Mouse (Mus musculus): ENCODE results near the gene Pcyox1. TPM values are rescaled to one million over a fixed set of nuclear protein-coding genes. Genes with fewer than 3 reads are reported as not detected.
A peak's percentile ranks its signal among the peaks of the same experiment; 100 is the strongest.

Pcyox1 gene
- polyA plus RNA-seq, 1 experiment from 2014 or later: 87.9 TPM

DNA sequence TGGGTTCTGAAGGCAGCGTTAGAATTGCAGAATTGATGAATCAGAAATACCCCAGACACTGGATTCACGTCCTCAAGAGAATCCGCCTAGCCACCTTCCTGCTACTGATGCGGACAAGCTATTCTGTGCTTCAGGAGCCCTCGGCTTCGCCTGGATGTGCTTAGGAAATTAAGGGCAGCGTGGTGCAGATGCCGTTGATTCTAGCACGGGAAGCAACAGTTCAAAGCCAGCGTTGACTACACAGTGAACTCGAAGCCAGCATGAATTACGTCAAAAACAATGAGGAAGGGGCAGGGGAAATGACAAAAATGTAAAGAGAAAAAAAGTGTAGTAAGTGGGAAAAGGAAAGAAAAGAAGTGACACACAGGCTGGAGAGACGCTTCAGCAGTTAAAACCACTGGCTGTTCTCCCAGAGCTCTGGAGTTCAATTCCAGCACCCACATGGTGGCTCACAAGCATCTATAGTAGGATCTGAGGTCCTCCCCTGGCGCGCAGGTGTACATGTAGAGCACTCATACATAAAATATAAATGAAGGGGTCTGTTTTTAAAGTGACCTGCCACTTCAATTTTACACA lies 26.1 kb downstream of the Pcyox1 start, which contains the start of gene Snrpg:
Gene Snrpg, plus strand, starts transcription at position 541 of the 576 bp plus-strand sequence.
- no peaks in the 10 kb centered on the region for H3K9me3 ChIP-seq (replicated peaks)
- peak within 1 kb of the TSS; percentile 96 for H3K4me3 ChIP-seq
- no peaks in the 10 kb centered on the region for H3K27me3 ChIP-seq (ENCODE audit: low read depth, poor library complexity, severe bottlenecking)
- DNase-seq (ENCODE audit: low spot score): no peak
- 19% methylated on average over 15 of the region's 15 CpGs for WGBS
- H3K4me1 ChIP-seq: peaks cover 40% of the 10 kb centered on the region
- H3K36me3 ChIP-seq: peaks cover 57% of the 10 kb centered on the region
- H3K27ac ChIP-seq (replicated peaks): peak within 1 kb of the TSS; percentile 94

GRCm38 (mm10) chr6:86370093-86370713 lies 26.8 kb downstream of the Pcyox1 start:
- peaks cover 51% of the 10 kb centered on the region for H3K36me3 ChIP-seq
- no peaks in the 10 kb centered on the region for H3K27me3 ChIP-seq (ENCODE audit: low read depth, poor library complexity, severe bottlenecking)
- DNase-seq (ENCODE audit: low spot score): no peak
- no peaks in the 10 kb centered on the region for H3K9me3 ChIP-seq (replicated peaks)
- peak overlapping the region; percentile 96 for H3K4me3 ChIP-seq
- peaks cover 41% of the 10 kb centered on the region for H3K4me1 ChIP-seq
- peak overlapping the region; percentile 94 for H3K27ac ChIP-seq (replicated peaks)
- 60% methylated on average over 3 of the region's 3 CpGs for WGBS

DNA sequence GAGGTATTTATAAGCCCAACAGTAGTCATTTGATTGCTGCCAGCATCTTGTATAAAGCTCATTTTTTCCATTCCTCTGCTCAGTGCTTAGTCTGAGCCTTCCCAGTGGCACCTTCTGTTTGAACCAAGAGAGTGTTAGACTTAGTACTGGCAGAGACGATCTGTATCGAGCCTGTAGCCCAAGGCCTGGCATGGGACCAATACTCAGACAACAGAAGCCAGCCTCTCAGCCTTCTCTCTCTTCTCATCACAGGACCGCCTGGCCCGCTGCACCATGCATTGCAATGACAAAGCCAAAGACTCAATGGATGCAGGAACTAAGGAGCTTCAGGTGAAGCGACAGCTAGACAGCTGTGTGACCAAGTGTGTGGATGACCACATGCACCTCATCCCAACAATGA lies 28.5 kb downstream of the Pcyox1 start:
- peaks cover 48% of the 10 kb centered on the region for H3K4me1 ChIP-seq
- WGBS: 92% methylated on average over 5 of the region's 5 CpGs
- no peaks in the 10 kb centered on the region for H3K9me3 ChIP-seq (replicated peaks)
- H3K27me3 ChIP-seq (ENCODE audit: low read depth, poor library complexity, severe bottlenecking): no peaks in the 10 kb centered on the region
- peaks cover 35% of the 10 kb centered on the region for H3K36me3 ChIP-seq
- H3K27ac ChIP-seq (replicated peaks): no peak overlapping the region
- no peak for DNase-seq (ENCODE audit: low spot score)
- H3K4me3 ChIP-seq: no peak overlapping the region

DNA sequence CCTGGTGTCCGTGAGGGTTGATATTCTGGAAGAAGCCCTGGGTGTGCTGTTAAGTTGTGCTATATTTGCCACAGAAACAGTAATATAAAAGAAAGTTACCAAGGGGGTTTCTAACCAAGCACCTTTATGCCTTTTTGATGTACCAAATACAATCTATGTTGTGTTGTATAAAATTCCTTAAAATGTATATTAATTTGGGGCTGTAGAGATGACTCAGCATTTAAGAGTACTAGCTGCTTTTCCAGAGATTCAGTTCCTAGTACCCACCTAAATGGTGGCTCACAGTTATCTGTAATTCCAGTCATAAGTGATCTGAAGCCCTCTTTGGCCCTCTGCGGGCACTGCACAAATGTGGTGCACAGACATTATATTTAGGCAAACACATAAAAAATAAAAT lies 30.1 kb downstream of the Pcyox1 start:
- Histone ChIP-seq H3K27me3 (ENCODE audit: low read depth, poor library complexity, severe bottlenecking) (no peaks in the 10 kb centered on the region), H3K9me3 (replicated peaks) (no peaks in the 10 kb centered on the region), H3K36me3 (peaks cover 31% of the 10 kb centered on the region), H3K4me3 (peak overlapping the region; percentile 84), H3K4me1 (peaks cover 32% of the 10 kb centered on the region), H3K27ac (replicated peaks) (peak overlapping the region; percentile 94; the same call in 1 of the 2 replicates)
- 87% methylated on average over 2 of the region's 2 CpGs for WGBS
- no peak for DNase-seq (ENCODE audit: low spot score)

DNA sequence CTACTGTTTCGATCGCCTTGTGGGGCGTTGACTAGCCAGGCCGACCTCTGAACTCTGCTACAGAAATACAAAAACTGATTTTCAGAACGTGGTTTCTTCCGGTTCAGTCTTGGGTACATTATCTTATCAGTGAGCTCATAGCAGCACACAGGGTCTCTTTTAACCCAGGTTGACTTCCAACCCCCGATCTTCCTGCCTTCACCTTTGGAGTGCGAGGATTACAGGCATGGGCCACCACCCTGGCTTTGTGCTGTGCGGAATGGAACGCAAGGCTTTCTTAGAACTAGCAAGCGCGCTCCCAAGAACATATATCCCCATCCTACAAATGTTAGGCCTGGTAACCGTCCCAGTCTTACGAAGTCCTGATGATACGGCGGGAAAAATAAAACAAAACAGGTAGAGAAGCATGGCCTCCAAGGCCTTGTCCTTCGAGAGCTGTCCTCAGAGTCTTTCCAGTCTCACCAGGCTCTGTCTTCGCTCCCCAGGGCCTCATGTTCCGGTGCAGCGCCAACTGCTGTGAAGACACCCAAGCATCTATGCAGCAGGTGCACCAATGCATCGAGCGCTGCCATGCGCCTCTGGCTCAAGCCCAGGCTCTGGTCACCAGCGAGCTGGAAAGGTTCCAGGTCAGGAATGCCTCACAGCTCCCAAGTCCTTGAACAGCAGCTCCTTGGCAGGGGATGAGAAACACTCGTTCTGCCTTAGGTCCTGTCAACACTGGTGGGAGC lies 30.7 kb downstream of the Pcyox1 start:
- Histone ChIP-seq H3K9me3 (replicated peaks) (no peaks in the 10 kb centered on the region), H3K27ac (replicated peaks) (peak overlapping the region; percentile 94), H3K4me3 (peak overlapping the region; percentile 84), H3K36me3 (peaks cover 31% of the 10 kb centered on the region), H3K4me1 (peaks cover 32% of the 10 kb centered on the region), H3K27me3 (ENCODE audit: low read depth, poor library complexity, severe bottlenecking) (no peaks in the 10 kb centered on the region)
- WGBS: 50% methylated on average over 25 of the region's 25 CpGs
- no peak for DNase-seq (ENCODE audit: low spot score)

- no peaks in the 10 kb centered on the region for H3K9me3 ChIP-seq (replicated peaks)
- H3K4me3 ChIP-seq: peak within 1 kb of the TSS; percentile 84
- WGBS: under 1% methylated on average over 76 of the region's 76 CpGs
- no peaks in the 10 kb centered on the region for H3K27me3 ChIP-seq (ENCODE audit: low read depth, poor library complexity, severe bottlenecking)
- peaks cover 31% of the 10 kb centered on the region for H3K36me3 ChIP-seq
- peak within 1 kb of the TSS; percentile 94 for H3K27ac ChIP-seq (replicated peaks)
- peaks cover 27% of the 10 kb centered on the region for H3K4me1 ChIP-seq
- DNase-seq (ENCODE audit: low spot score): peak; percentile 99
These were observed 31.4 kb downstream of the Pcyox1 start, which contains the start of gene Fam136a for GRCm38 (mm10) chr6:86365371-86366124. TSS of gene Fam136a (plus strand) at chr6:86365646.

DNA sequence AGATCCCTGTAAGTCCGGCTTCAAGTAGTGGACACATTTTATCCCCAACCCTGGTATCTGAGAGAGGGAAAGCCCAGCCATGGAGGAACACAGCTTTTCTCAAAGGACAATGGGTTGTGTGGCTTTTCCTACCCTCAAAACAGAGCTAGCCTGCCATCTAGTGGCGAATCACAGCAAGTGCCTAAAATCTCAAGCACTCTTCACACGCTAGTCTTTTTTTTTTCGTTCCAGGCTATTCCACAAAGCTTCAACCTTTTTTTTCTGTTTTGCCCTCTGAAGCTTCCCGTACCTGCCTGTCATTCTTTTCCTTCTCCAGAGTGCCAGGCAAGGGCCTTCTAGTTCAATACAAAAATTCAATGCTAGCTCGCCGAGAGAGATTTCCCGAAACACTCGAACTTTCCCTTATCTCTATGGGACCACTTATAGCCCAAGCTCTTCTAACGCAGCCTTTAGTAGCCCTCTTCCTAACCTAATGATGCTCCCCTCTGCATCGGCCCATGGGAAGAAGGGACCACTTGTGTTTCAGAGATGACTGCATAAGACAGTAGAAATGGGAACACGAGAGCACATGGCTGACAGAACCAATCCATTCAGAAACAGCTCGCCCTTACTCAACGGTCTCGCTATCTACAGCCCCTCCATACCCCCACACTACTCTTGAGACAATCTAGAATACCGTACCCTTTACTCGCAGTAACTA lies 32.4 kb downstream of the Pcyox1 start:
- peaks cover 26% of the 10 kb centered on the region for H3K36me3 ChIP-seq
- peak overlapping the region; percentile 84 for H3K4me3 ChIP-seq
- 5% methylated on average over 17 of the region's 17 CpGs for whole genome bisulfite sequencing

DNA sequence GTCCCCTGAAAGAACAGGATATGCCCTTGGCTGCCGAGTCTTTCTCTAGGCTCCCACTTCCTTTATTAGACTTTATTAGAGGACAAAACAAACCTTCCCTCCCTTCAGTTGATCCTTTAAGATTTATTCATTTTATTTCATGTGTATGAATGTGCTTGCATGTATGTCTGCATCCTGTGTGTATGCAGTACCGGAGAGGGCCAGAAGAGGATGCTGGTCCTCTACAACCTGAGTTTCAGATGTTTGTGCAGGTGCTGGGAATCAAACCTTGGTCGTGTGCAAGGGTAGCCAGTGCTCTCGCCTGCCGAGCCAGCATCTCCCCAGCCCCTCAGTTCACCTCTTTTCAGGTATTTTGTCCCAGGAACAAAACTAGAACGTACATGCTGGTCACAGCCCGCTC lies 35.6 kb downstream of the Pcyox1 start:
- Histone ChIP-seq H3K4me3 (no peak overlapping the region), H3K27ac (replicated peaks) (no peak overlapping the region), H3K36me3 (no peaks in the 10 kb centered on the region), H3K9me3 (replicated peaks) (no peaks in the 10 kb centered on the region), H3K4me1 (peaks cover 15% of the 10 kb centered on the region), H3K27me3 (ENCODE audit: low read depth, poor library complexity, severe bottlenecking) (no peaks in the 10 kb centered on the region)
- WGBS: 88% methylated on average over 7 of the region's 7 CpGs
- DNase-seq (ENCODE audit: low spot score): no peak

More for the DNA sequence above, 32.4 kb downstream of the Pcyox1 start:
- Histone ChIP-seq H3K9me3 (replicated peaks) (no peaks in the 10 kb centered on the region), H3K4me1 (peaks cover 24% of the 10 kb centered on the region), H3K27me3 (ENCODE audit: low read depth, poor library complexity, severe bottlenecking) (no peaks in the 10 kb centered on the region), H3K27ac (replicated peaks) (peak overlapping the region; percentile 94)
- DNase-seq (ENCODE audit: low spot score): peak; percentile 79

DNA sequence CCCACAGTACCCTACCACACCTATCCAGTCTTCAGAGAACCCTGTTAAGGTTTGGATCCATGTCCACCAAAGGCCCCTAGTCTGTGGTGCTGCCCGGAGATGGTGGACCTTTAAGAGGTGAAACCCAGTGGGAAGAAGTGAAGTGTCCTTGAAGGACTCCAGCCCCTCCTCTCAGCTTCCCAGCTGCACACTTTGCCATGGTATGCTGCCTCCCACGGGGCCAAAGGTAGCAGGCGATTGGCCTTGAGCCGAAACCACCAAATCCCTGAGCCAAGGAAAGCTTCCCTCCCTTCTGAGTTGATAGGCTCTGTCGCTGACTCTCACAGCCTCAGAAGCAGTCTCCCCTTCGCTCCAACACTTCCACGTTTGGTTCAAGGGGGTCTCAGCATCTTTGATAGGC lies 36.3 kb downstream of the Pcyox1 start:
- DNase-seq (ENCODE audit: low spot score): no peak
- no peak overlapping the region for H3K27ac ChIP-seq (replicated peaks)
- peaks cover 9% of the 10 kb centered on the region for H3K4me1 ChIP-seq
- no peaks in the 10 kb centered on the region for H3K9me3 ChIP-seq (replicated peaks)
- H3K36me3 ChIP-seq: no peaks in the 10 kb centered on the region
- H3K27me3 ChIP-seq (ENCODE audit: low read depth, poor library complexity, severe bottlenecking): no peaks in the 10 kb centered on the region
- no peak overlapping the region for H3K4me3 ChIP-seq
- 73% methylated on average over 7 of the region's 7 CpGs for WGBS

GRCm38 (mm10) chr6:86356956-86357355 lies 40.0 kb downstream of the Pcyox1 start:
- no peaks in the 10 kb centered on the region for H3K27me3 ChIP-seq (ENCODE audit: low read depth, poor library complexity, severe bottlenecking)
- H3K4me3 ChIP-seq: no peak overlapping the region
- H3K4me1 ChIP-seq: no peaks in the 10 kb centered on the region
- no peaks in the 10 kb centered on the region for H3K9me3 ChIP-seq (replicated peaks)
- H3K36me3 ChIP-seq: no peaks in the 10 kb centered on the region
- no peak for DNase-seq (ENCODE audit: low spot score)
- H3K27ac ChIP-seq (replicated peaks): no peak overlapping the region
- WGBS: 82% methylated on average over 9 of the region's 9 CpGs

GRCm38 (mm10) chr6:86354948-86355347 lies 42.0 kb downstream of the Pcyox1 start:
- Histone ChIP-seq H3K27me3 (ENCODE audit: low read depth, poor library complexity, severe bottlenecking) (no peaks in the 10 kb centered on the region), H3K36me3 (no peaks in the 10 kb centered on the region), H3K9me3 (replicated peaks) (no peaks in the 10 kb centered on the region), H3K4me3 (no peak overlapping the region), H3K4me1 (no peaks in the 10 kb centered on the region), H3K27ac (replicated peaks) (no peak overlapping the region)
- WGBS: 59% methylated on average over 3 of the region's 3 CpGs
- no peak for DNase-seq (ENCODE audit: low spot score)

DNA sequence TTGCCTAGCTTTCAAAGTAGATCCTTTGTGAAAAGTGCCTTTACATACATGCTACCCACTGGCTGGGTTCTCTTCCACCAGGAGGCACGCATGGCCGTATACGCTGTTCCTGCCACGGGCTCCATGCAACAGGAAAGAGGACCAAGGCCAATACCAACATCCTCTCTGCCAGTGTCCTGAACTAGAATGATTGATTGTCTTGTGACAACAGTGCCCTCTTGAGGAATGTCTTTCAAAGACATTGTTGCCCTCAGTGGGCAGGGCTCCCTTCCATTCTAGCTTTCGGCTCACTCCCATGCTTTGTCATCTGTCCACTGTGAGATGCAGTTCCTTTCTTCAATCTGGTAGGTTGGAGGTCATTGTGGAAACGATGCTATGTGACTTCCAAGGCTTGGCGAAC lies 47.7 kb downstream of the Pcyox1 start:
- H3K4me1 ChIP-seq: peaks cover 2% of the 10 kb centered on the region
- no peak overlapping the region for H3K4me3 ChIP-seq
- DNase-seq (ENCODE audit: low spot score): no peak
- 65% methylated on average over 7 of the region's 7 CpGs for WGBS
- no peaks in the 10 kb centered on the region for H3K27me3 ChIP-seq (ENCODE audit: low read depth, poor library complexity, severe bottlenecking)
- no peaks in the 10 kb centered on the region for H3K9me3 ChIP-seq (replicated peaks)
- H3K36me3 ChIP-seq: no peaks in the 10 kb centered on the region
- H3K27ac ChIP-seq (replicated peaks): no peak overlapping the region
